In genomic region chr5:136568026-136568765, GRCm38 (mm10) we compare ENCODE assay signal across 8 mouse cellular contexts. TPM values are rescaled to one million over a fixed set of nuclear protein-coding genes. Genes with fewer than 3 reads are reported as not detected.
A peak's percentile ranks its signal among the peaks of the same experiment; 100 is the strongest.
DNase-seq lines count a peak whose midpoint lies in the region; ATAC-seq and TF ChIP-seq lines count a peak whose summit lies in the region.

No protein-coding gene starts in this region.

- DNase-seq in heart, adult 8-10 months (ENCODE audit: low spot score), result peak; percentile 26
- DNase-seq in heart, adult 11 months, result no peak
- peak; percentile 58 for DNase-seq in adrenal gland, postnatal 10 days
- no peak for DNase-seq in liver, embryonic 14.5 days (ENCODE audit: low read depth in 3 of 3, low spot score in 3 of 3)
- peak; percentile 68 for DNase-seq in thymus, adult 2 months

- WGBS in forebrain, embryonic 12.5 days, result under 1% methylated on average over 36 of the region's 36 CpGs
- 0% methylated on average over 36 of the region's 36 CpGs for WGBS in hindbrain, embryonic 16.5 days
- under 1% methylated on average over 36 of the region's 36 CpGs for WGBS in liver, embryonic 14.5 days (ENCODE audit: insufficient replicate concordance)
- WGBS in neural tube, embryonic 13.5 days, result under 1% methylated on average over 36 of the region's 36 CpGs
- WGBS in thymus, adult 2 months, result under 1% methylated on average over 36 of the region's 36 CpGs

- no peak overlapping the region for H3K27ac ChIP-seq in forebrain, embryonic 12.5 days
- H3K27ac ChIP-seq in hindbrain, embryonic 16.5 days (ENCODE audit: low read depth, low read length), result no peak overlapping the region
- H3K27ac ChIP-seq in liver, embryonic 14.5 days, result no peak overlapping the region
- peak overlapping the region; percentile 98; the same call in 1 of the 2 replicates for H3K27ac ChIP-seq in neural tube, embryonic 13.5 days (replicated peaks)
- H3K27ac ChIP-seq in thymus, adult 2 months (ENCODE audit: control insufficient read depth, insufficient read depth, low read length), result peak overlapping the region; percentile 83

- peak overlapping the region; percentile 95 for H3K4me3 ChIP-seq in forebrain, embryonic 12.5 days (replicated peaks)
- peak overlapping the region; percentile 96 for H3K4me3 ChIP-seq in hindbrain, embryonic 16.5 days (ENCODE audit: low read length)
- peak overlapping the region; percentile 92 to 93 for H3K4me3 ChIP-seq in liver, embryonic 14.5 days (ENCODE audit: insufficient read depth in 1 of 2, low read depth in 2 of 2, low read length in 2 of 2)
- peak overlapping the region; percentile 88 for H3K4me3 ChIP-seq in neural tube, embryonic 13.5 days
- H3K4me3 ChIP-seq in thymus, adult 2 months (ENCODE audit: control insufficient read depth, insufficient read depth, low read length), result peak overlapping the region; percentile 99

- H3K4me1 ChIP-seq in forebrain, embryonic 12.5 days, result peaks cover 30% of the 10 kb centered on the region
- H3K4me1 ChIP-seq in hindbrain, embryonic 16.5 days (ENCODE audit: control insufficient read depth, insufficient read depth, low read depth, low read length), result peaks cover 29% of the 10 kb centered on the region
- H3K4me1 ChIP-seq in liver, embryonic 14.5 days (replicated peaks; ENCODE audit: control insufficient read depth in 2 of 2, insufficient read depth in 2 of 2, low read length in 1 of 2), result peaks cover 6 to 8% of the 10 kb centered on the region in 2 experiments; a peak in 3 of 4 replicates
- H3K4me1 ChIP-seq in neural tube, embryonic 13.5 days (replicated peaks), result peaks cover 41% of the 10 kb centered on the region
- peaks cover 18% of the 10 kb centered on the region for H3K4me1 ChIP-seq in thymus, adult 2 months (replicated peaks; ENCODE audit: control insufficient read depth, insufficient read depth, low read length)

- peak overlapping the region; percentile 96 for H3K4me2 ChIP-seq in forebrain, embryonic 12.5 days
- H3K4me2 ChIP-seq in hindbrain, embryonic 16.5 days (ENCODE audit: low read length), result peak overlapping the region; percentile 96
- H3K4me2 ChIP-seq in liver, embryonic 14.5 days (ENCODE audit: low read depth), result peak overlapping the region; percentile 99
- H3K4me2 ChIP-seq in neural tube, embryonic 13.5 days, result peak overlapping the region; percentile 99

- peak overlapping the region; percentile 96 for H3K9ac ChIP-seq in forebrain, embryonic 12.5 days
- H3K9ac ChIP-seq in hindbrain, embryonic 16.5 days (ENCODE audit: low read depth, low read length), result peak overlapping the region; percentile 95
- H3K9ac ChIP-seq in liver, embryonic 14.5 days (replicated peaks), result peak overlapping the region; percentile 75
- peak overlapping the region; percentile 94 for H3K9ac ChIP-seq in neural tube, embryonic 13.5 days

- H3K27me3 ChIP-seq in forebrain, embryonic 12.5 days, result peaks cover 34% of the 10 kb centered on the region
- H3K27me3 ChIP-seq in hindbrain, embryonic 16.5 days (replicated peaks; ENCODE audit: control insufficient read depth, insufficient read depth, low read length), result peaks cover 6% of the 10 kb centered on the region
- H3K27me3 ChIP-seq in liver, embryonic 14.5 days (ENCODE audit: control insufficient read depth, insufficient read depth, low read length), result peaks cover 33% of the 10 kb centered on the region
- peaks cover 40% of the 10 kb centered on the region for H3K27me3 ChIP-seq in neural tube, embryonic 13.5 days
- H3K27me3 ChIP-seq in thymus, adult 2 months (ENCODE audit: control insufficient read depth, insufficient read depth, low read length), result no peaks in the 10 kb centered on the region

- TF ChIP-seq CTCF in liver, embryonic 14.5 days (IDR thresholded peaks at IDR 0.05; ENCODE audit: low read depth), result no peak
- TF ChIP-seq CTCF in thymus, adult 2 months (IDR thresholded peaks at IDR 0.05; ENCODE audit: borderline replicate concordance, control insufficient read depth, extremely low read depth, insufficient read depth, low read length, poor library complexity), result no peak

- TF ChIP-seq EP300 in liver, embryonic 14.5 days (IDR thresholded peaks at IDR 0.05; ENCODE audit: low read depth), result no peak

- no peaks in the 10 kb centered on the region for H3K36me3 ChIP-seq in forebrain, embryonic 12.5 days (replicated peaks)
- H3K36me3 ChIP-seq in hindbrain, embryonic 16.5 days (ENCODE audit: control insufficient read depth, insufficient read depth, low read length), result no peaks in the 10 kb centered on the region
- H3K36me3 ChIP-seq in liver, embryonic 14.5 days (replicated peaks; ENCODE audit: control insufficient read depth, insufficient read depth, low read depth), result no peaks in the 10 kb centered on the region
- H3K36me3 ChIP-seq in neural tube, embryonic 13.5 days, result no peaks in the 10 kb centered on the region
- H3K36me3 ChIP-seq in thymus, adult 2 months (ENCODE audit: control insufficient read depth, insufficient read depth, low read length), result no peaks in the 10 kb centered on the region

- ATAC-seq in forebrain, embryonic 12.5 days (ENCODE audit: low FRiP score), result peak; percentile 7; the same call in 1 of the 2 replicates
- ATAC-seq in hindbrain, embryonic 16.5 days, result no peak
- 0 out of 2 replicates have a peak, but pooled peaks have one; percentile 6 for ATAC-seq in liver, embryonic 14.5 days (ENCODE audit: insufficient read depth)
- no peak for ATAC-seq in neural tube, embryonic 13.5 days (ENCODE audit: low read depth)

- TF ChIP-seq POLR2A in thymus, adult 2 months (IDR thresholded peaks at IDR 0.05; ENCODE audit: control insufficient read depth, extremely low read depth, insufficient read depth, low read length, poor library complexity), result peak; percentile 44; the same call in 1 of the 2 replicates

- H3K9me3 ChIP-seq in forebrain, embryonic 12.5 days, result no peaks in the 10 kb centered on the region
- H3K9me3 ChIP-seq in hindbrain, embryonic 16.5 days (ENCODE audit: control insufficient read depth, low read length), result no peaks in the 10 kb centered on the region
- no peaks in the 10 kb centered on the region for H3K9me3 ChIP-seq in liver, embryonic 14.5 days (ENCODE audit: control insufficient read depth, low read length)
- no peaks in the 10 kb centered on the region for H3K9me3 ChIP-seq in neural tube, embryonic 13.5 days

RNA-seq across cellular contexts. Expression of gene Cux1, which starts 0.9 kb away (rescaled TPM):
- 100 to 1,000 TPM in 1 of 4 experiments, 10 to 100 TPM in 3; 79.3 to 102 (median 88.5) TPM for total RNA-seq in heart, adult 8-10 months (2022)
- 10 to 100 TPM; 79.1 to 95.4 TPM for total RNA-seq in adrenal gland, postnatal 10 days (2021)
- 157 and 165 TPM in 2 replicates for polyA plus RNA-seq in forebrain, embryonic 12.5 days (2016; fragmentation: Nextera tagmentation; extraction: Ambion mirVana)
- polyA plus RNA-seq in hindbrain, embryonic 16.5 days (2015; fragmentation: Nextera tagmentation; extraction: Ambion mirVana), result 100 and 103 TPM in 2 replicates
- 7.8 and 9.0 TPM in 2 replicates for polyA plus RNA-seq in liver, embryonic 14.5 days (2012; rRNA removed)
- 12.4 and 13.9 TPM in 2 replicates for polyA plus RNA-seq in liver, embryonic 14.5 days (2014; fragmentation: Nextera tagmentation; extraction: Ambion mirVana)
- 93.9 and 102 TPM in 2 replicates for polyA plus RNA-seq in neural tube, embryonic 13.5 days (2015; fragmentation: Nextera tagmentation; extraction: Ambion mirVana)
- 164 and 205 TPM in 2 replicates for polyA plus RNA-seq in thymus, adult 2 months (2012; rRNA removed)

Comparison
In these comparisons a context has a peak if more than half of its experiments do, and no peak if none do; other contexts are left out.
1. DNase-seq: peak in heart, adult 8-10 months (single experiment), adrenal gland, postnatal 10 days (single experiment) and thymus, adult 2 months (single experiment); none in heart, adult 11 months (single experiment) and liver, embryonic 14.5 days (0 of 3).
2. ATAC-seq: peak in forebrain, embryonic 12.5 days (single experiment) and liver, embryonic 14.5 days (single experiment); none in hindbrain, embryonic 16.5 days (single experiment) and neural tube, embryonic 13.5 days (single experiment).
3. H3K27ac ChIP-seq: peak in neural tube, embryonic 13.5 days (single experiment) and thymus, adult 2 months (single experiment); none in forebrain, embryonic 12.5 days (single experiment), hindbrain, embryonic 16.5 days (single experiment) and liver, embryonic 14.5 days (single experiment).
4. Peak in every context shown above with its lines, with median percentiles within 50 percentile points of each other: H3K4me2 ChIP-seq, H3K4me3 ChIP-seq and H3K9ac ChIP-seq.